Comparison of ENCODE assay signal across 16 mouse cellular contexts in genomic region chr13:54951166-54951565, GRCm38 (mm10). TPM values are rescaled to one million over a fixed set of nuclear protein-coding genes. Genes with fewer than 3 reads are reported as not detected.
DNase-seq lines count a peak whose midpoint lies in the region; ATAC-seq and TF ChIP-seq lines count a peak whose summit lies in the region.
"Had no signal": no experiment of that assay in that cellular context is flagged by ENCODE, and none has a peak within 500 bp of the region (broad histone marks: within the 10 kb centered on the region; RNA-seq: fewer than 3 reads in every experiment).

No protein-coding gene starts in this region.

- DNase-seq in left cerebral cortex, adult 2 months (ENCODE audit: extremely low spot score in 1 of 2, low spot score in 2 of 2): no peak
- no peak for DNase-seq in left cerebral cortex, postnatal 4 days
- no peak for DNase-seq in adrenal gland, postnatal 14 days
- no peak for DNase-seq in lung, postnatal 0 days (ENCODE audit: low spot score)
- DNase-seq: cerebellum, adult 8-10 months; liver, postnatal 0 days; thymus, postnatal 36 days had no signal

- TF ChIP-seq POLR2A in cortical plate, adult 2 months (IDR thresholded peaks at IDR 0.05; ENCODE audit: extremely low read depth, insufficient read depth, low read length): no peak

- no peak for TF ChIP-seq EP300 in lung, postnatal 0 days (IDR thresholded peaks at IDR 0.05)

- H3K4me1 ChIP-seq in cortical plate, adult 2 months (ENCODE audit: control insufficient read depth, insufficient read depth, low read length): peaks cover 4% of the 10 kb centered on the region
- peaks cover 48% of the 10 kb centered on the region for H3K4me1 ChIP-seq in forebrain, embryonic 16.5 days (replicated peaks; ENCODE audit: control insufficient read depth, insufficient read depth, low read length)
- H3K4me1 ChIP-seq in midbrain, embryonic 15.5 days: peaks cover 56% of the 10 kb centered on the region
- H3K4me1 ChIP-seq in intestine, embryonic 15.5 days (replicated peaks): peaks cover 14% of the 10 kb centered on the region
- peaks cover 8% of the 10 kb centered on the region; the same call in 1 of the 2 replicates for H3K4me1 ChIP-seq in lung, postnatal 0 days (ENCODE audit: insufficient read depth, low read depth, low read length)

- H3K36me3 ChIP-seq in forebrain, embryonic 16.5 days (ENCODE audit: control insufficient read depth, insufficient read depth): no peaks in the 10 kb centered on the region
- no peaks in the 10 kb centered on the region for H3K36me3 ChIP-seq in midbrain, embryonic 15.5 days (replicated peaks)
- H3K36me3 ChIP-seq in intestine, embryonic 15.5 days: no peaks in the 10 kb centered on the region
- H3K36me3 ChIP-seq in lung, postnatal 0 days (ENCODE audit: insufficient read depth, low read length): no peaks in the 10 kb centered on the region
- H3K36me3 ChIP-seq: G1E; heart, embryonic 15.5 days; limb, embryonic 15.5 days had no signal

- H3K9ac ChIP-seq in forebrain, embryonic 16.5 days (replicated peaks; ENCODE audit: low read depth, low read length): 0 out of 2 replicates have a peak overlapping the region, but pooled peaks have one; percentile 89
- peak overlapping the region; percentile 70; the same call in 1 of the 2 replicates for H3K9ac ChIP-seq in midbrain, embryonic 15.5 days
- H3K9ac ChIP-seq in intestine, embryonic 15.5 days: no peak overlapping the region
- H3K9ac ChIP-seq in lung, postnatal 0 days (replicated peaks; ENCODE audit: low read depth): no peak overlapping the region
- H3K9ac ChIP-seq: heart, embryonic 15.5 days; limb, embryonic 15.5 days; liver, postnatal 0 days had no signal

- intact Hi-C loops in left cerebral cortex, adult 2 months (cut with DNase I): loop anchor here (2.0 kb wide), 3 partner anchors 50 to 142 kb away; no protein-coding TSS in a partner anchor
- intact Hi-C loops in left cerebral cortex, postnatal 4 days (cut with DNase I): loop anchor here (10.0 kb wide), 1 partner anchor 146 kb away; no protein-coding TSS in a partner anchor

- peak overlapping the region; percentile 96 for H3K4me2 ChIP-seq in forebrain, embryonic 16.5 days (ENCODE audit: low read length)
- peak overlapping the region; percentile 98 for H3K4me2 ChIP-seq in midbrain, embryonic 15.5 days
- H3K4me2 ChIP-seq in intestine, embryonic 15.5 days (replicated peaks): no peak overlapping the region
- no peak overlapping the region for H3K4me2 ChIP-seq in lung, postnatal 0 days (replicated peaks; ENCODE audit: low read depth, low read length)
- H3K4me2 ChIP-seq: limb, embryonic 15.5 days had no signal

- H3K9me3 ChIP-seq in forebrain, embryonic 16.5 days (ENCODE audit: control insufficient read depth, low read length): no peaks in the 10 kb centered on the region
- no peaks in the 10 kb centered on the region for H3K9me3 ChIP-seq in midbrain, embryonic 15.5 days
- H3K9me3 ChIP-seq in intestine, embryonic 15.5 days: no peaks in the 10 kb centered on the region
- H3K9me3 ChIP-seq in lung, postnatal 0 days (ENCODE audit: low read length): no peaks in the 10 kb centered on the region
- H3K9me3 ChIP-seq: heart, embryonic 15.5 days; limb, embryonic 15.5 days had no signal

- ATAC-seq in forebrain, embryonic 16.5 days: no peak
- no peak for ATAC-seq in midbrain, embryonic 15.5 days (replicated peaks)
- no peak for ATAC-seq in intestine, embryonic 15.5 days
- ATAC-seq in lung, postnatal 0 days: no peak
- ATAC-seq: liver, postnatal 0 days had no signal

- H3K27ac ChIP-seq in left cerebral cortex, adult 2 months: peak overlapping the region; percentile 54; the same call in 1 of the 2 replicates
- H3K27ac ChIP-seq in cortical plate, adult 2 months (ENCODE audit: insufficient read depth, low read length): no peak overlapping the region
- H3K27ac ChIP-seq in forebrain, embryonic 16.5 days (ENCODE audit: low read length): no peak overlapping the region
- H3K27ac ChIP-seq in midbrain, embryonic 15.5 days: no peak overlapping the region
- H3K27ac ChIP-seq in intestine, embryonic 15.5 days: no peak overlapping the region
- H3K27ac ChIP-seq in lung, postnatal 0 days (ENCODE audit: low read length): no peak overlapping the region
- H3K27ac ChIP-seq: heart, embryonic 15.5 days; limb, embryonic 15.5 days; macrophage had no signal

- TF ChIP-seq CTCF in left cerebral cortex, adult 2 months (IDR thresholded peaks at IDR 0.05): peak; percentile 27
- TF ChIP-seq CTCF in cortical plate, adult 2 months (IDR thresholded peaks at IDR 0.05; ENCODE audit: extremely low read depth, insufficient read depth, low read length): no peak
- TF ChIP-seq CTCF in lung, postnatal 0 days (IDR thresholded peaks at IDR 0.05): no peak

- peaks cover 22% of the 10 kb centered on the region for H3K27me3 ChIP-seq in forebrain, embryonic 16.5 days (replicated peaks; ENCODE audit: control insufficient read depth, insufficient read depth, low read length)
- H3K27me3 ChIP-seq in midbrain, embryonic 15.5 days (replicated peaks): peaks cover 34% of the 10 kb centered on the region
- H3K27me3 ChIP-seq in intestine, embryonic 15.5 days (replicated peaks): peaks cover 96% of the 10 kb centered on the region
- H3K27me3 ChIP-seq in lung, postnatal 0 days (replicated peaks; ENCODE audit: insufficient read depth, low read length): peaks cover 25% of the 10 kb centered on the region

- H3K4me3 ChIP-seq in left cerebral cortex, adult 2 months: peak overlapping the region; percentile 76
- peak overlapping the region; percentile 63 for H3K4me3 ChIP-seq in cortical plate, adult 2 months (ENCODE audit: insufficient read depth, low read length)
- H3K4me3 ChIP-seq in forebrain, embryonic 16.5 days (replicated peaks; ENCODE audit: low read length): peak overlapping the region; percentile 84
- peak overlapping the region; percentile 69 for H3K4me3 ChIP-seq in midbrain, embryonic 15.5 days
- H3K4me3 ChIP-seq in intestine, embryonic 15.5 days (replicated peaks): no peak overlapping the region
- no peak overlapping the region for H3K4me3 ChIP-seq in lung, postnatal 0 days (ENCODE audit: low read depth, low read length)
- H3K4me3 ChIP-seq: heart, embryonic 15.5 days; limb, embryonic 15.5 days; myocyte had no signal

- WGBS in forebrain, embryonic 16.5 days: 42% methylated on average over 5 of the region's 5 CpGs
- WGBS in midbrain, embryonic 15.5 days: 42% methylated on average over 5 of the region's 5 CpGs
- 45% methylated on average over 5 of the region's 5 CpGs for WGBS in intestine, embryonic 15.5 days
- WGBS in lung, postnatal 0 days: 55% methylated on average over 5 of the region's 5 CpGs

RNA-seq across cellular contexts. Expression of gene Unc5a, which starts 2.0 kb away (rescaled TPM):
- 100 to 1,000 TPM; 110 to 116 TPM for total RNA-seq in left cerebral cortex, adult 2 months (2021)
- 10 to 100 TPM; 51.7 to 52.6 TPM for total RNA-seq in left cerebral cortex, postnatal 4 days (2021)
- polyA plus RNA-seq in cortical plate, adult 2 months (2012; rRNA removed): 62.2 and 66.0 TPM in 2 replicates
- polyA plus RNA-seq in forebrain, embryonic 16.5 days (2015; fragmentation: Nextera tagmentation; extraction: Ambion mirVana): 16.4 and 18.5 TPM in 2 replicates
- polyA plus RNA-seq in midbrain, embryonic 15.5 days (2015; fragmentation: Nextera tagmentation; extraction: Ambion mirVana): 15.7 and 16.1 TPM in 2 replicates
- total RNA-seq in adrenal gland, postnatal 14 days (2021): 7.2 and 8.5 TPM in 2 replicates
- polyA plus RNA-seq in intestine, embryonic 15.5 days (2015; fragmentation: Nextera tagmentation; extraction: Ambion mirVana): 2.3 and 2.4 TPM in 2 replicates
- polyA plus RNA-seq in lung, postnatal 0 days (2015; fragmentation: Nextera tagmentation; extraction: Ambion mirVana): 1.4 and 1.9 TPM in 2 replicates
- total RNA-seq: G1E had no signal

Comparison
In these comparisons a context has a peak if more than half of its experiments do, and no peak if none do; other contexts are left out.
1. H3K4me3 ChIP-seq: peak in left cerebral cortex, adult 2 months (single experiment), cortical plate, adult 2 months (single experiment), forebrain, embryonic 16.5 days (single experiment) and midbrain, embryonic 15.5 days (single experiment); none in intestine, embryonic 15.5 days (single experiment) and lung, postnatal 0 days (single experiment).
2. H3K4me2 ChIP-seq: peak in forebrain, embryonic 16.5 days (single experiment) and midbrain, embryonic 15.5 days (single experiment); none in intestine, embryonic 15.5 days (single experiment) and lung, postnatal 0 days (single experiment).
3. H3K9ac ChIP-seq: peak in forebrain, embryonic 16.5 days (single experiment) and midbrain, embryonic 15.5 days (single experiment); none in intestine, embryonic 15.5 days (single experiment) and lung, postnatal 0 days (single experiment).